Mouse (Mus musculus) MEL (cell line): Measurements from ENCODE around the gene Tmem95. TPM values are rescaled to one million over a fixed set of nuclear protein-coding genes. Genes with fewer than 3 reads are reported as not detected.

ENCODE experiments used
- DNase-seq: peaks from one replicate; pipeline ENCODE4 v3.0.0; 2011; ENCODE audit warnings: low read depth, low spot score
- H3K27ac ChIP-seq: 2 replicates; pipeline ENCODE4 v1.5.1; 2012; ENCODE audit warnings: low read depth, mild to moderate bottlenecking, control low read depth, low read length, moderate library complexity; ENCODE audit not compliant: control insufficient read depth
- H3K27me3 ChIP-seq, 2 experiments: fragments of 150-350 bp in 1 of 2; sonication (generic) in 1 of 2; 2 replicates each; pipeline ENCODE4 v1.6.1; 2012; ENCODE audit warnings: low read length in 2 of 2, mild to moderate bottlenecking in 2 of 2, improper control_type of control experiment in 1 of 2, moderate library complexity in 1 of 2; ENCODE audit not compliant: insufficient read depth in 2 of 2, control insufficient read depth in 1 of 2
- H3K36me3 ChIP-seq, 2 experiments: 2 replicates each; pipeline ENCODE4 v1.6.1; 2012 to 2014; ENCODE audit warnings: low read length in 2 of 2, improper control_type of control experiment in 1 of 2, inconsistent platforms in 1 of 2, mild to moderate bottlenecking in 1 of 2; ENCODE audit not compliant: insufficient read depth in 2 of 2, control insufficient read depth in 1 of 2
- H3K4me1 ChIP-seq, 2 experiments: fragments of 150-350 bp in 1 of 2; sonication (generic) in 1 of 2; 2 replicates each; pipeline ENCODE4 v1.6.1; 2012; ENCODE audit warnings: low read length in 2 of 2, improper control_type of control experiment in 1 of 2, mild to moderate bottlenecking in 1 of 2; ENCODE audit not compliant: insufficient read depth in 2 of 2, control insufficient read depth in 1 of 2
- H3K4me3 ChIP-seq, 2 experiments: fragments of 150-350 bp in 1 of 2; sonication (generic) in 1 of 2; 2 replicates each; pipeline ENCODE4 v1.5.1; 2012; ENCODE audit warnings: low read depth in 2 of 2, low read length in 2 of 2, mild to moderate bottlenecking in 2 of 2, moderate library complexity in 2 of 2, control low read depth in 1 of 2, improper control_type of control experiment in 1 of 2; ENCODE audit not compliant: control insufficient read depth in 1 of 2, insufficient read depth in 1 of 2
- H3K79me2 ChIP-seq: 2 replicates; pipeline ENCODE4 v1.6.1; 2012; ENCODE audit warnings: mild to moderate bottlenecking, low read length, moderate library complexity; ENCODE audit not compliant: control insufficient read depth, poor library complexity, insufficient read depth
- H3K9ac ChIP-seq: 2 replicates; pipeline ENCODE4 v1.6.1; 2012; ENCODE audit warnings: low read depth, mild to moderate bottlenecking, control low read depth, low read length, moderate library complexity; ENCODE audit not compliant: control insufficient read depth, poor library complexity, severe bottlenecking
- H3K9me3 ChIP-seq: fragments of 150-350 bp; sonication (generic); replicated peaks from 2 replicates; pipeline ENCODE4 v1.6.1; 2012; ENCODE audit warnings: mild to moderate bottlenecking, low read length, improper control_type of control experiment, moderate library complexity; ENCODE audit not compliant: insufficient read depth
- CHD2 ChIP-seq: IDR thresholded peaks from 2 replicates; pipeline ENCODE4 v1.6.1; 2011; ENCODE audit warnings: low read length, improper control_type of control experiment
- E2F4 ChIP-seq: IDR thresholded peaks from 2 replicates; pipeline ENCODE4 v1.6.1; 2011; ENCODE audit warnings: low read depth, low read length, improper control_type of control experiment, borderline replicate concordance
- ETS1 ChIP-seq: IDR thresholded peaks from 2 replicates; pipeline ENCODE4 v1.6.1; 2012; ENCODE audit warnings: low read depth, mild to moderate bottlenecking, inconsistent platforms, low read length, improper control_type of control experiment, moderate library complexity
- KAT2A ChIP-seq: conservative IDR thresholded peaks from 2 replicates; pipeline ENCODE4 v1.6.1; 2012; ENCODE audit warnings: low read depth, low read length, improper control_type of control experiment, inconsistent platforms
- MAZ ChIP-seq: IDR thresholded peaks from 2 replicates; pipeline ENCODE4 v1.6.1; 2012; ENCODE audit warnings: low read depth, mild to moderate bottlenecking, inconsistent platforms, low read length, improper control_type of control experiment
- MEF2A ChIP-seq: IDR thresholded peaks from 2 replicates; pipeline ENCODE4 v1.6.1; 2014; ENCODE audit warnings: low read depth, mild to moderate bottlenecking, inconsistent platforms, low read length, improper control_type of control experiment; ENCODE audit not compliant: poor library complexity, insufficient replicate concordance, severe bottlenecking; ENCODE audit errors: extremely low read depth
- MYB ChIP-seq: IDR thresholded peaks from 2 replicates; pipeline ENCODE4 v1.6.1; 2011; ENCODE audit warnings: mild to moderate bottlenecking, low read depth, low read length, improper control_type of control experiment
- NRF1 ChIP-seq: IDR thresholded peaks from 2 replicates; pipeline ENCODE4 v1.6.1; 2014; ENCODE audit warnings: low read depth, mild to moderate bottlenecking, inconsistent platforms, low read length, improper control_type of control experiment, moderate library complexity; ENCODE audit not compliant: poor library complexity, insufficient read depth, severe bottlenecking
- POLR2AphosphoS5 ChIP-seq: IDR thresholded peaks from 2 replicates; pipeline ENCODE4 v1.6.1; 2012; ENCODE audit warnings: low read depth, borderline replicate concordance, mild to moderate bottlenecking, inconsistent platforms, low read length, moderate library complexity, mixed read lengths
- RCOR1 ChIP-seq: IDR thresholded peaks from 2 replicates; pipeline ENCODE4 v1.6.1; 2012; ENCODE audit warnings: low read depth, mild to moderate bottlenecking, inconsistent platforms, low read length, improper control_type of control experiment
- UBTF ChIP-seq: IDR thresholded peaks from 2 replicates; pipeline ENCODE4 v1.6.1; 2012; ENCODE audit warnings: low read depth, mild to moderate bottlenecking, inconsistent platforms, low read length, improper control_type of control experiment, moderate library complexity, borderline replicate concordance; ENCODE audit not compliant: insufficient read depth
- USF2 ChIP-seq, 2 experiments: IDR thresholded peaks; 2 replicates each; pipeline ENCODE4 v1.6.1; 2011 to 2012; ENCODE audit warnings: improper control_type of control experiment in 2 of 2, low read length in 2 of 2, borderline replicate concordance in 1 of 2, inconsistent platforms in 1 of 2, low read depth in 1 of 2, mild to moderate bottlenecking in 1 of 2; ENCODE audit not compliant: insufficient read depth in 1 of 2
- ZKSCAN1 ChIP-seq: IDR thresholded peaks from 2 replicates; pipeline ENCODE4 v1.6.1; 2012; ENCODE audit warnings: low read depth, mild to moderate bottlenecking, inconsistent platforms, low read length, improper control_type of control experiment, moderate library complexity
- polyA plus RNA-seq, 2 experiments: library from polyadenylated mRNA; stranded (reverse) in 1 of 2; unstranded in 1 of 2; fragments of >175 nt in 1 of 2; fragments of >200 nt in 1 of 2; gene quantifications; 2 replicates each; pipeline versions ENCODE4 v1.2.1 to v1.2.4; 2012; ENCODE audit warnings: low replicate concordance in 2 of 2, low read depth in 1 of 2; ENCODE audit not compliant: insufficient read length in 2 of 2, insufficient read depth in 1 of 2, missing spikeins in 1 of 2
- total RNA-seq: library from RNA; depleted of rRNA; stranded (reverse); fragments of 300-350 nt; gene quantifications from 2 replicates; pipeline ENCODE4 v1.2.3, GENCODE M21; 2012

Gene Tmem95
- total and polyA plus RNA-seq, 3 experiments = not detected

GRCm38 (mm10) chr11:69908645-69909044, 30.8 kb upstream of the Tmem95 start:
- TF ChIP-seq USF2 (IDR thresholded peaks at IDR 0.05; ENCODE audit: borderline replicate concordance in 1 of 2, insufficient read depth in 1 of 2, low read depth in 1 of 2, low read length in 2 of 2) (no peak), CHD2 (no peak), MAZ (no peak), ETS1 (no peak), RCOR1 (no peak)
- Histone ChIP-seq H3K27ac (no peak overlapping the region), H3K9ac (no peak overlapping the region), H3K4me1 (peaks cover 0 to 11% of the 10 kb centered on the region in 2 experiments; a peak in 2 of 4 replicates), H3K27me3 (no peaks in the 10 kb centered on the region), H3K9me3 (no peaks in the 10 kb centered on the region), H3K79me2 (no peaks in the 10 kb centered on the region), H3K4me3 (no peak overlapping the region), H3K36me3 (peaks cover 4 to 13% of the 10 kb centered on the region in 2 experiments; a peak in 2 of 4 replicates)
- no peak for DNase-seq

DNA sequence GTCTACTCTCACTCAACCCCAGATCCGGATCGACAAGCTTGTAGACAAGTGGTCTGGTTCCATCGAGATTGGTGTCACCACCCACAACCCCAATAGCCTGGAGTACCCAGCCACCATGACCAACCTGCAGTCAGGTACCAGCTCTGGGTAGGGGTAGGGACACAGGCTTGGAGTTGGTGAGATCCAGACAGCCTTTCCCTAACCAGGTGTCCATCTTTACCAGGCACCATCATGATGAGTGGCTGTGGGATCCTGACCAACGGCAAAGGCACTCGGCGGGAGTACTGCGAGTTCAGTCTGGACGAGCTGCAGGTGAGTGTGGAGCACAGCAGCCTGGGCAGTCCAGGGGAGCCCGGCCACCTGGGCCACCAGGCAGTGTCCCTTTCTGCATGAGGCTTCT, 26.5 kb upstream of the Tmem95 start:
- Histone ChIP-seq H3K4me3 (no peak overlapping the region), H3K4me1 (peaks cover 0 to 12% of the 10 kb centered on the region in 2 experiments; a peak in 2 of 4 replicates), H3K9ac (no peak overlapping the region), H3K27me3 (no peaks in the 10 kb centered on the region), H3K36me3 (peaks cover 3 to 13% of the 10 kb centered on the region in 2 experiments; a peak in 2 of 4 replicates), H3K27ac (no peak overlapping the region), H3K9me3 (no peaks in the 10 kb centered on the region), H3K79me2 (peaks cover 18% of the 10 kb centered on the region)
- no peak for DNase-seq
- TF ChIP-seq NRF1 (no peak), UBTF (no peak), KAT2A (no peak), RCOR1 (no peak), MEF2A (no peak), MYB (no peak)

- peaks cover 18% of the 10 kb centered on the region for H3K79me2 ChIP-seq
- peak overlapping the region; percentile 81 for H3K9ac ChIP-seq
- H3K27ac ChIP-seq = no peak overlapping the region
- H3K4me3 ChIP-seq = peak overlapping the region; percentile 58 to 77
- no peak for DNase-seq
- peaks cover 3 to 12% of the 10 kb centered on the region in 2 experiments; a peak in 2 of 4 replicates for H3K36me3 ChIP-seq
- H3K4me1 ChIP-seq = peaks cover 0 to 12% of the 10 kb centered on the region in 2 experiments; a peak in 2 of 4 replicates
- no peaks in the 10 kb centered on the region for H3K9me3 ChIP-seq
- no peak for TF ChIP-seq ZKSCAN1
- TF ChIP-seq RCOR1 = no peak
- TF ChIP-seq E2F4 = no peak
- TF ChIP-seq POLR2AphosphoS5 = no peak
- TF ChIP-seq MAZ = no peak
- H3K27me3 ChIP-seq = no peaks in the 10 kb centered on the region
Measured at GRCm38 (mm10) chr11:69902972-69903371, 25.2 kb upstream of the Tmem95 start.
